Mouse (Mus musculus): Measurements from ENCODE around the gene Ccdc106.

Ccdc106 gene

DNA sequence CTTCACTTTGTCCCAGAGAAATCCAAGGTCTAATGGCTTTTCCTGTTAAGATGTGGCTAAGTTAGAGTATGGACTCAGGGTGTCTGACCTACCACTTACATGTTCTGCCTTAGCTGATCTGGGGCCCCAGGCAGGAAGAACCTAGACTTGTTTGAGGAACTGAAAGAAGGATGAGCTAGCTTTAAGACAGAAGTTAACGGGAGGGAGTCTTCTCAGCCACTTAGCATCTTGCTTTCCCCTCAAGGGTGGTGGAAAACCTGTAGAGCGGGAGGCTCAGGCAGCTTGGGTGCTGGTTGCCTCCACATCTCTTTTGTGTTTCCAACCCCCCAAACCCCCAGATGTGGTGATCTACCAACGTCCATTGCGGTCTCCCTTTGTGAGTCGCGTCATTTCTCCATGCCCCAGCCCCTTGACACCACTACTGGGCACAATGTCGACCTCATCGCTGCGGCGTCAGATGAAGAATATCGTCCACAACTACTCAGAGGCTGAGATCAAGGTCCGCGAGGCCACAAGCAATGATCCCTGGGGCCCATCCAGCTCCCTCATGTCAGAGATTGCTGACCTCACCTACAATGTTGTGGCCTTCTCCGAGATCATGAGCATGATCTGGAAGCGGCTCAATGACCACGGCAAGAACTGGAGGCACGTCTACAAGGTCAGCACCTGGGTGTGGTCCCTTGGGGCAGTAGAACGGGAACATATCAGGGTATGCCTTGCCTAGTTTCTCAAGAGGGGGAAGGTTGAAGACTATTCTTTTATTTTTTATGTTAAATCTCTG, 63.2 kb downstream of the Ccdc106 start:
- no peak for DNase-seq

DNA sequence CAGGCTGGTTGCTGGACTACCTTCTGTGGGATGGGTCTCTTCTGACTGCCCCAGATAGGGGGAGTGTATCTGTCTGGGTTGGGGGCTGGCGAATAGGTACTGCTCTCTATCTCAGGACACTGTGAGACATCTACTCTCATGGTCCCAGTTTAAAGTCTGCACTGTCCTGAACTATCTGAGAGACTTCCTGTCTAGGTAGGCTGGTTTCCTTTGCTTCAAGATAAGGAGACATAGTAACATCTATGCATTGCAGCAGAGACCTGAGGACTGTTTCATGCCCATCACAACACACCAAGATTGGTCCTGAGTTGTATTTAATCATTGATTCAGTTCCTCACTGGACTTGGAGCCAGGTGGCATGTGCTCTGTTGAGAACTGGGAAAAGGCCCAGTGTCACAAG, 65.2 kb downstream of the Ccdc106 start:
- no peak for DNase-seq

DNA sequence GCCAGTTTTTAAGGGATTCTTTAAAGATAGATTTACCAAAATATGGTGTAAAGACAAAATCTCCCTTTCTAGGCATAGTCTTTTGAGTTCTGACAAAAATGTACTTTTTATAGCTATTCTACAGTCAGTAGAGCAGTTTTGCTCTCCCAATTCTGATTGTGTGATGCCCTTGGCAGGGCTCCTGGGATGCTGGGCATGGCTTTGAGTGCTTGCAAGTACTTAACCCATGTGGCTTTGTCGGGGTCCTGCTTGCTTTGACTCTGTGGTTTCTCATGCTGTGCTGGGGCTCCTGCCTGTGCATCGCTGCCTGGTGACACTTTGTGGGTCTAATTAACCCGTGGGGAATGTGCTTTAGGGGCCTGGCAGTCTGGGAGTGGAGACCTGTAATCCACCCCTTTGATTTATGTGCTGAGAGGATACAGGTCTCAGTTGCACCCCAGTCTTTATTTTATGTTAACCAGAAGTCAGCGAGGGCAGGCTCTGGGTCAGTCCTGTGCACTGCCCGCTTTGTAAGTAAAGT, 66.6 kb downstream of the Ccdc106 start:
- no peak for DNase-seq

DNA sequence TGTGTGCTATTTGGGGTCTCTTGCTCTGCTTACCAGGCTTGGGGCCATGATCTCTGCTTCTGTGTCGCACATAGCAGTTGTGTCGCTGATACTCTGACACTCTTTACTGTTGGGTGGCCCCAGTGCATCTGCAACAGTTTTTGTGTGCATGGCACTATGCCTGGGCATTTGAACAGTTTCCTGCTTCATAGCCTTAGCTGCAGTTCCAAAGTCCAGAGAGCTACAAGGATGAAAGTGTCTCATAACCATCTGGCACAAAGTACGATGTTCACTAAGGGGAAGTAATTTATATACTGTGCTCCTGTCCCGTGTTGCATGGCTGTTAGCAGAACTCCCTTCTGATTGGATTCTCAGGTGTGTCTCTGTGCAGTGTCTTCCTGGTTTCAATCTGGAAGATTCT, 67.5 kb downstream of the Ccdc106 start:
- DNase-seq, result no peak

DNA sequence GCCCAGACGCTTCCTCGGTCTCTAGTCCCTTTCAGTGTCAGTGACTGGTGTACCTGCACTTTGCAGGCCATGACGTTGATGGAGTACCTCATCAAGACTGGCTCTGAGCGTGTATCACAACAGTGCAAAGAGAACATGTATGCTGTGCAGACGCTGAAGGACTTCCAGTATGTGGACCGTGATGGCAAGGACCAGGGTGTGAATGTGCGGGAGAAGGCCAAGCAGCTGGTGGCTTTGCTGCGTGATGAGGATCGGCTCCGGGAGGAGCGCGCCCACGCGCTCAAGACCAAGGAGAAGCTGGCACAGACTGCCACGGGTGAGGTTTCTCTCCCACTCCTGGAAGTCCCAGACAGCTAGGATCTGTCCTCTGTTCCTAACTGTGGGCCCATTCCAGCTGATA, 69.5 kb downstream of the Ccdc106 start:
- no peak for DNase-seq

DNA sequence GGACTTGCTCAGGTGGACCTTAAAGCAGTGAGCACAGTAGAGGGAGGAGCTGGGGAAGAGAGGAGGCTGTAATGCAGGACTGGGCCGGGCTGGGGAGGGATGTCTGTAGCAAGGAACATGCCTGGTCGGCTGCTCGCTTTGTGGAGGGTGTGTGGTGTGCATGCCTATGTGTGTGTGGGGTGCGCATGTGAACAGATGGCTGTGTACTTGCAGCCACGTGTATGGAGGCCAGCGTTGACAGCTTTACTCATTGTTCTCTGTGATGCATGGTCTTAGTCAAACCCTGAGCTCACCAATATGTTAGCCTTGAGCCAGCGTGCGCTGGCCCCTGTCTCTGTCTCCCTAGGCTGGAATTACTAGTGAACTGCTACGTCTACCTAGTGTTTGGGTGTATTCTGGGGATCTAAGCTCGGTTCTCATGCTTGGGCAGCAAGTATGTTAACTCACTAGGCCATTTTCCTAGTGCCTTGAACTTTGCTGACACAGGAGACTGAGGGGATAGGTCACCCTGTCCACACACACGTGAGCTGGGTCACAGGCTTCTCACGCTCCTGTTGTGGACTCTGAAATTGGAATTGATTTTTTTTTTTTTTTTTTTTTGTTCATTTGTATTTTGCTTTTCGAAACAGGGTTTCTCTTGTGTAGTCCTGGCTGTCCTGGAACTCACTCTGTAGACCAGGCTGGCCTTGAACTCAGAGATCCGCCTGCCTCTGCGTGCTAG, 70.8 kb downstream of the Ccdc106 start:
- DNase-seq, result no peak

DNA sequence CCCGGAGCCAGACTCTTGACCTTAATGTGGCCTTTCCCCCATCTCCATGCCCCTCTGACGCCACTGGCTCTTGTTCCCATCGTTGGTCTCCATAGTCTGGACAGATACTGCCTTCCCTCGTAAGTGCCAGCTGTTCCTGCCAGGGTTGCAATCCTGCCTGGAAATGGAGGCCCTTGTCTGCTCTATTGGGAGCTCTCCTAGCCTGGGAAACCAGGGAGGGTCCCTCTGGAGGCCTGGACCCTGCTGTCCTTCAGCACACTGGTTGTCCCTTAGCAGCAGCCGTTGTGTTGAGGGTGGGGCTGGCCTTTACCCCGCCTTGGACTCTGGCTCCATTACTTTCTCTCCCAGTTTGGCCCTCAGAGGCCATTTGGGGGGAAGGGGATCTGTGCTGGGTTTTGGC, 72.0 kb downstream of the Ccdc106 start:
- DNase-seq, result no peak

DNA sequence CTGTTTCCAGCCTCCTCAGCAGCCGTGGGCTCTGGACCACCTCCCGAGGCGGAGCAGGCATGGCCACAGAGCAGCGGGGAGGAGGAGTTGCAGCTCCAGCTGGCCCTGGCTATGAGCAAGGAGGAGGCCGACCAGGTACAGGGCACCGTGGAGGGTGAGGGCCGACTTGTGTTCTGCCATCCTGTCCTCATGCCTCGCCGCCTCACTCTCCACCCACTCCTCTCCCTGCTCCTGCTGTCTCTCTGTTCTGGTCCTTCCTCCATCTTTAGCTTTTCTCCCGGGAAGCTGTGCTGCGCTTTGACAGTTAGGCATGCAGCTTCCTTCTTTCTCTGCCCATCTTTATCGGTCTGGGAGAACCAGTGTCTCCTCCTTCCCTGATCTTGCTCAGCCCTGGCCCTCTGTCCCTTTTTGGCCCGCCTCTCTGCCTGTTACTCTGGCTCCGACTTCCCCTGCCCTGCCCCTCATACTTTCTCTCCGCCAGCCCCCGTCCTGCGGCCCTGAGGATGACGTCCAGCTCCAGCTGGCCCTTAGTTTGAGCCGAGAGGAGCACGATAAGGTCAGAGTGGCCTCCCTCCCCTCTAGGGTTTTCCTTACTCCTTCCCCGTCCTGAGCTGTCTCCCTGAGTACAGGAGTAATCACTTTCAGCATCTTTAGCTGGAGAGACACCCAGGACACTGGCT, 72.6 kb downstream of the Ccdc106 start:
- peak; percentile 23 for DNase-seq

DNA sequence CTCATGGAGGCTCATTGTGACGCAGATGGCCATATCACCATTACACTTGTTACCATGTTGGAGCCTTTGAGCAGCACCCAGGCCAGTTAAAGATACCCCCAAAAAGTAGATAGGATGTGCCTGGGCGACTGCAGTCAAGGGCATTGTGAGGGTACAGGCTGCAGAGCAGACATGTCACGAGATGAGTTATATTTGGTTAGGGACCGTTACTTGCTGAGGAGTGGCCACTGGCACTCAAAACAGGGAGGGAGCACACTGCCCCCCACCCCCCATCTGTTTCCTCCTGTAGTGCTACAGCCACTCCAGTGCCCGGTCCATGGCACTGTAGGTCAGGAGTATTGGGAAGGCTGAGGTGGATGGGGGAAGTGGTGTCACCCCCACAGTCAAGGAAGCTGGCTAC, 78.4 kb downstream of the Ccdc106 start:
- no peak for DNase-seq

DNA sequence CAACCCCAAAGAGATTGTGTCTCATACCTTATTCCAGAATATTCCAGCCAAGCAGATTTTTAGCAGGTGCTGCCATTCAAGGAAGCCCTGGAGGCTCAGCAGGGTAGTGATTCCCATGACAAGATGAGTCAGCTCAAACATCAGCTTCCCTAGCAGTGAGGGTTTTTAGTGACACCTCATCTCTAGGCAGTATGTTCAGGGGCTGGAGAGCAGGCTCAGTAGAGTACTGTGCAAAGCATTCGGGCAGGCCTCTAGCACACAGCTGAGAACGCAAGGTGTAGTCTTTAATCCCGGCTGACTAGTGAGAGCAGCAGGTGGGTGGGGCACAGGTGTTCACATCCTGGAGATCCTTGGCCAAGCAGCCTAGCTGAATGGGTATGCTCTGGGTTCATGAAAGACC, 79.4 kb downstream of the Ccdc106 start:
- DNase-seq, result no peak

DNA sequence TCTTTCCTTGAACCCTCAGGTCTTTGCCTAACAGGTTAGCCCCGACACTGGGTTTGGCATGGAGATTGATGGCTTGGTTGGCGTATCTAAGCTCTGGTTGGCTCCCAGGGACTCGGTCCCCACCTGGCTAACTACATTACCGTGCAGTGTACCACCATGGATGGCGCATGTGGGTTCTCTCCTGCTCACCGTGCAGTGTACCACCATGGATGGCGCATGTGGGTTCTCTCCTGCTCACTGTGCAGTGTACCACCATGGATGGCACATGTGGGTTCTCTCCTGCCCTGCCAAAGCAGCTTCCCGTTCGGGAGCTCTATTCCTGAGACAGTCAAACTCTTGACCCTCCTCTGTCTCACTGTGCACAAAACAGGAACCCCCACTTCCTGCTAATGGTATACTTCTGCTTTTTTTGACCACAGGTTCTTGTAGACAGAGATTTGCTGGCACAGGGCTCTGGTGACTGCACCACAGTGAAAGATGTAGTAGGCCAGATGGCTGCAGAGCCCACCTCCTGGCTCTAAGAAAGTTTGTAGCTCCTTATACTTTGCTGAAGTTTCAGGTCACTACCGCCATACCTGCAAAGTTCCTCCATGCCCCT, 80.8 kb downstream of the Ccdc106 start:
- no peak for DNase-seq

DNA sequence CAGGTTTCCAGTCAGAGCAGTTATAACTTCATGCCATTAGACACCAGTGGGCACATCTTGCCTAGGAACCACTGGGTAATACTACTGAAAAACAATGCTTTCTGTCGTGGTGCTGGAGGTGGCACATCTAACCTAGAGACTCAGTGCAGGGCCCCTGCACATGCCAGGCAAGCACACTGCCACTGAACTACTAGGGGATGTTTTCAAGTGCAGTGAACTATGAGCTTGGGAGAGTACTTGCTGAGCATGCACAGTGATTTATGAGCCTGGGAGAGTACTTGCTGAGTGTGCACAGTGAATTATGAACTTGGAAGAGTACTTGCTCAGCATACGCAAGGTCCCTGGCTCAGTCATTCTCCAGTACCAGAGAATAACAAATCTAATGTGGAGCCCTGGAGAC, 82.2 kb downstream of the Ccdc106 start:
- DNase-seq, result no peak

DNA sequence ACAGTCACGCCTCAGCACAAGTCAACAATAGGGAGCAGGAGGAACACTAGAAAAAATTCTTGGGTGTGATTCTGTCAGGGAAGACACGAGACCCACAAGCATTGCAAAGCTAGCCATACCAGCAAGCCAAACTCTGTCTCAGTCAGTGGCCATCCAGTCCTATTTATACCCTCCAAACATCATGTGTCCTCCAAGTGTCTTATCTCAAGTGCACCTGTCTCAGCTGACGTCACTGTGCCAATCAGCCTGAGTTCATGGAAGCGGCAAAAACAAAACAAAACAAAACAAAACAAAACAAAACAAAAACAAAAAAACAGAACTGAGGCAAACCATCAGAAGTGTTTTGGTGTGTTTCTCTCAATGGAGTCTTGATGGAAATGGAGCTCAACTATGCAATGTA, 87.9 kb downstream of the Ccdc106 start:
- no peak for DNase-seq

DNA sequence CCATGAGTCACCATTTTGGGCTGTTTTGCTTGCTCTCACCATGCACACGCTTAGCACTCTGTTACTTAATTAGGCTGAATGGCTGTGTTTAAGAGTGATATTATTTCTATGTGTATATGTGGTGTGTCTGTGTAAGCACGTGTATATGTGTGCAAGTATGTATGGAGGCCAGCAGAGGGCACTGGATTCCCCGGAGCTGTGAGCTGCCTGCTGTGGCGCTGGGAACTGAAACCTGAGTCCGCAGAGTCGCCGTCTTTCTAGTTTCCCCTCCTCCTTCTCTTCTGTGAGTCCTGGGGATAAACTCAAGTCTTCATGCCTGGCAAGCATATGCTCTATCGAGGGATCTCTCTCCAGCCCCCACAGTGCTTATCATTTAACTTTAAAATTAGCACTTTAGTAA, 88.9 kb downstream of the Ccdc106 start:
- no peak for DNase-seq
